Mouse (Mus musculus): Measurements from ENCODE around the gene Baz2a.

Gene Baz2a

DNA sequence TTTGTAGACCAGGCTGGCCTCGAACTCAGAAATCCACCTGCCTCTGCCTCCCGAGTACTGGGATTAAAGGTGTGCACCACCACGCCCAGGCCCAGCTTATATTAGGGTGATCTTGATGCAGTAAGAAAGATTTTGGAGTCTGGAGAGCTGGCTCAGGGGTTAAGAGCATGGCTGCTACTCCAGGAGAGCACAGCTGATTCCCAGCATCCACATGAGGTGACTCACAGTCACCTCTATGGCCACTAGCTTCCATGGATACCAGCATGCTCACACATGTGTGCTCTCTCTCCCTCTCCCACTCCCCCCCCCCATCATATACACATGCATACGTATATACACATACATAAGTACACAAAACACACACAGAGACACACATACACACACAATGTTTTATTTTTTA, 85.9 kb downstream of the Baz2a start:
- no peak for DNase-seq (ENCODE audit: low spot score)

Measured in urinary bladder, postnatal 14 days (tissue).